Mouse (Mus musculus) kidney, adult 2 months (tissue): ENCODE data around the gene Tuba1b.

Experiments used
- CTCF ChIP-seq: fragments of 200-500 bp; conservative IDR thresholded peaks from 2 replicates; pipeline ENCODE4 v1.5.1; 2011; ENCODE audit warnings: low read depth, mild to moderate bottlenecking, control low read depth, low read length, moderate library complexity, mixed read lengths; ENCODE audit not compliant: insufficient read depth, insufficient read length
- POLR2A ChIP-seq: fragments of 200-500 bp; IDR thresholded peaks from one replicate; pipeline ENCODE4 v1.6.1; 2011; ENCODE audit warnings: low read depth, low read length, control low read depth

- no peak for TF ChIP-seq CTCF
- no peak for TF ChIP-seq POLR2A
Measured at GRCm38 (mm10) chr15:98901530-98901929, 32.8 kb downstream of the Tuba1b start.
